Mouse (Mus musculus): Measurements from ENCODE around the gene Slc35b2. TPM values are rescaled to one million over a fixed set of nuclear protein-coding genes. Genes with fewer than 3 reads are reported as not detected.

Slc35b2 gene
- total and polyA plus RNA-seq, 3 experiments = 57.2 to 101 (median 73.9) TPM

- peak overlapping the region; percentile 75 to 87 (median 80) for H3K4me3 ChIP-seq (replicated peaks in 1 of 3; ENCODE audit: low read depth in 2 of 3, low read length in 2 of 3, poor library complexity in 1 of 3)
- H3K4me2 ChIP-seq (ENCODE audit: insufficient read depth, low read depth, poor library complexity, severe bottlenecking) = peak overlapping the region; percentile 83
- dilution Hi-C loops (cut with MboI; ENCODE audit: extremely low pct_ligation_motif_present, extremely low pct_unique_long_range_greater_than_20kb, low sequenced_read_pairs) (no loop called here), in situ Hi-C loops (cut with MboI; ENCODE audit: low pct_ligation_motif_present, low pct_unique_long_range_greater_than_20kb, low sequenced_read_pairs) (no loop called here)
- H3K9me3 ChIP-seq (replicated peaks; ENCODE audit: low read length) = no peaks in the 10 kb centered on the region
- peaks cover 61 to 74% of the 10 kb centered on the region in 2 experiments for H3K36me3 ChIP-seq (replicated peaks in 1 of 2; ENCODE audit: control insufficient read depth in 1 of 2, insufficient read depth in 1 of 2, low read length in 1 of 2)
- no peaks in the 10 kb centered on the region for H3K27me3 ChIP-seq (replicated peaks)
- H3K9ac ChIP-seq (ENCODE audit: insufficient read depth, low read depth) = peak overlapping the region; percentile 89
- TF ChIP-seq NRF1 (IDR thresholded peaks at IDR 0.05; ENCODE audit: low read depth, low read length) (peak; percentile 78), SIN3A (IDR thresholded peaks at IDR 0.05; ENCODE audit: low read length) (peak; percentile 1; the same call in 1 of the 2 replicates), SMC3 (IDR thresholded peaks at IDR 0.05; ENCODE audit: low read depth, low read length) (peak; percentile 0; the same call in 1 of the 2 replicates), GABPA (IDR thresholded peaks at IDR 0.05; ENCODE audit: insufficient replicate concordance, low read depth, low read length) (no peak)
- H3K4me1 ChIP-seq (ENCODE audit: control insufficient read depth in 1 of 2, insufficient read depth in 2 of 2) = peaks cover 45 to 77% of the 10 kb centered on the region in 2 experiments
- peak overlapping the region; percentile 98; the same call in 1 of the 2 replicates for H3K27ac ChIP-seq (ENCODE audit: insufficient read depth, low read depth)
- H3K79me2 ChIP-seq (replicated peaks; ENCODE audit: control insufficient read depth, extremely low read depth, insufficient read depth, poor library complexity, severe bottlenecking) = peaks cover 41% of the 10 kb centered on the region
- DNase-seq (ENCODE audit: extremely low read depth) = no peak
These were observed 1.4 kb downstream of the Slc35b2 start for GRCm38 (mm10) chr17:45565103-45565502.

GRCm38 (mm10) chr17:45566031-45566359 is 2.3 kb downstream of the Slc35b2 start:
- in situ Hi-C loops (cut with MboI; ENCODE audit: low pct_ligation_motif_present, low pct_unique_long_range_greater_than_20kb, low sequenced_read_pairs) = no loop called here
- Histone ChIP-seq H3K36me3 (replicated peaks in 1 of 2; ENCODE audit: control insufficient read depth in 1 of 2, insufficient read depth in 1 of 2, low read length in 1 of 2) (peaks cover 63 to 74% of the 10 kb centered on the region in 2 experiments), H3K4me3 (replicated peaks in 1 of 3; ENCODE audit: low read depth in 2 of 3, low read length in 2 of 3, poor library complexity in 1 of 3) (peak overlapping the region in 2 of 3 experiments; percentile 7 to 75), H3K9ac (ENCODE audit: insufficient read depth, low read depth) (peak overlapping the region; percentile 89; the same call in 1 of the 2 replicates), H3K4me1 (ENCODE audit: control insufficient read depth in 1 of 2, insufficient read depth in 2 of 2) (peaks cover 43 to 77% of the 10 kb centered on the region in 2 experiments), H3K27me3 (replicated peaks) (no peaks in the 10 kb centered on the region), H3K4me2 (ENCODE audit: insufficient read depth, low read depth, poor library complexity, severe bottlenecking) (peak overlapping the region; percentile 83), H3K27ac (ENCODE audit: insufficient read depth, low read depth) (peak overlapping the region; percentile 61), H3K79me2 (replicated peaks; ENCODE audit: control insufficient read depth, extremely low read depth, insufficient read depth, poor library complexity, severe bottlenecking) (peaks cover 42% of the 10 kb centered on the region), H3K9me3 (replicated peaks; ENCODE audit: low read length) (no peaks in the 10 kb centered on the region)
- peak; percentile 51 for TF ChIP-seq SIN3A (IDR thresholded peaks at IDR 0.05; ENCODE audit: low read length)
- no peak for TF ChIP-seq NRF1 (IDR thresholded peaks at IDR 0.05; ENCODE audit: low read depth, low read length)
- TF ChIP-seq ZMIZ1 (IDR thresholded peaks at IDR 0.05; ENCODE audit: low read depth, low read length) = peak; percentile 53; the same call in 1 of the 2 replicates
- dilution Hi-C loops (cut with MboI; ENCODE audit: extremely low pct_ligation_motif_present, extremely low pct_unique_long_range_greater_than_20kb, low sequenced_read_pairs) = no loop called here
- no peak for DNase-seq (ENCODE audit: extremely low read depth)

GRCm38 (mm10) chr17:45566360-45567161 is 2.9 kb downstream of the Slc35b2 start:
- DNase-seq (ENCODE audit: extremely low read depth) = no peak
- 0 out of 2 replicates have a peak overlapping the region, but pooled peaks have one; percentile 14 for H3K4me2 ChIP-seq (ENCODE audit: insufficient read depth, low read depth, poor library complexity, severe bottlenecking)
- in situ Hi-C loops (cut with MboI; ENCODE audit: low pct_ligation_motif_present, low pct_unique_long_range_greater_than_20kb, low sequenced_read_pairs) (no loop called here), dilution Hi-C loops (cut with MboI; ENCODE audit: extremely low pct_ligation_motif_present, extremely low pct_unique_long_range_greater_than_20kb, low sequenced_read_pairs) (no loop called here)
- no peaks in the 10 kb centered on the region for H3K9me3 ChIP-seq (replicated peaks; ENCODE audit: low read length)
- H3K79me2 ChIP-seq (replicated peaks; ENCODE audit: control insufficient read depth, extremely low read depth, insufficient read depth, poor library complexity, severe bottlenecking) = peaks cover 48% of the 10 kb centered on the region
- peaks cover 43 to 79% of the 10 kb centered on the region in 2 experiments for H3K4me1 ChIP-seq (ENCODE audit: control insufficient read depth in 1 of 2, insufficient read depth in 2 of 2)
- no peaks in the 10 kb centered on the region for H3K27me3 ChIP-seq (replicated peaks)
- H3K4me3 ChIP-seq (replicated peaks in 1 of 3; ENCODE audit: low read depth in 2 of 3, low read length in 2 of 3, poor library complexity in 1 of 3) = peak overlapping the region in 2 of 3 experiments; percentile 7 to 24
- no peak for TF ChIP-seq CHD1 (IDR thresholded peaks at IDR 0.05; ENCODE audit: low read depth, low read length)
- peak; percentile 68; the same call in 1 of the 2 replicates for TF ChIP-seq RCOR1 (conservative IDR thresholded peaks at IDR 0.05; ENCODE audit: low read depth, low read length)
- TF ChIP-seq BHLHE40 (IDR thresholded peaks at IDR 0.05; ENCODE audit: low read depth, low read length) = no peak
- peak; percentile 2; the same call in 1 of the 2 replicates for TF ChIP-seq SMC3 (IDR thresholded peaks at IDR 0.05; ENCODE audit: low read depth, low read length)
- peak; percentile 45; the same call in 1 of the 2 replicates for TF ChIP-seq ZMIZ1 (IDR thresholded peaks at IDR 0.05; ENCODE audit: low read depth, low read length)
- peak; percentile 97 for TF ChIP-seq POLR2AphosphoS2 (IDR thresholded peaks at IDR 0.05; ENCODE audit: low read depth, low read length)
- no peak; the same call in 1 of the 2 replicates for TF ChIP-seq ETS1 (conservative IDR thresholded peaks at IDR 0.05; ENCODE audit: low read depth, low read length)
- 0 out of 2 replicates have a peak, but pooled peaks have one; percentile 7 for TF ChIP-seq MAFK (IDR thresholded peaks at IDR 0.05; ENCODE audit: insufficient replicate concordance, low read length)
- TF ChIP-seq TCF12 (IDR thresholded peaks at IDR 0.05; ENCODE audit: low read depth, low read length) = no peak
- TF ChIP-seq EP300 (IDR thresholded peaks at IDR 0.05; ENCODE audit: low read length) = no peak
- 0 out of 2 replicates have a peak, but pooled peaks have one; percentile 21 for TF ChIP-seq UBTF (IDR thresholded peaks at IDR 0.05; ENCODE audit: low read depth, low read length)
- no peak for TF ChIP-seq ZNF384 (IDR thresholded peaks at IDR 0.05; ENCODE audit: low read depth, low read length)
- peak; percentile 13; the same call in 1 of the 2 replicates for TF ChIP-seq POLR2A (IDR thresholded peaks at IDR 0.05; ENCODE audit: low read depth, low read length)
- peak; percentile 28 for TF ChIP-seq CHD2 (IDR thresholded peaks at IDR 0.05; ENCODE audit: low read length)
- TF ChIP-seq ELF1 (IDR thresholded peaks at IDR 0.05; ENCODE audit: low read depth, low read length) = peak; percentile 42; the same call in 1 of the 2 replicates
- TF ChIP-seq CTCF (conservative IDR thresholded peaks at IDR 0.05 in 1 of 2, IDR thresholded peaks at IDR 0.05 in 1 of 2; ENCODE audit: low read depth in 2 of 2, low read length in 2 of 2) = no peak
- TF ChIP-seq NELFE (IDR thresholded peaks at IDR 0.05; ENCODE audit: low read depth, low read length) = peak; percentile 17; the same call in 1 of the 2 replicates
- no peak overlapping the region; the same call in 1 of the 2 replicates for H3K9ac ChIP-seq (ENCODE audit: insufficient read depth, low read depth)
- peak overlapping the region; percentile 61 for H3K27ac ChIP-seq (ENCODE audit: insufficient read depth, low read depth)
- peaks cover 68 to 77% of the 10 kb centered on the region in 2 experiments for H3K36me3 ChIP-seq (replicated peaks in 1 of 2; ENCODE audit: control insufficient read depth in 1 of 2, insufficient read depth in 1 of 2, low read length in 1 of 2)

All from CH12.LX (cell line).